Mouse (Mus musculus): ENCODE measurements at regions not wholly inside any gene's neighbourhood (a gene's known extent, or its start where the extent isn't known, plus 50 kb on each side); places are given as distances from the start of the nearest gene placed in this dataset.

DNA sequence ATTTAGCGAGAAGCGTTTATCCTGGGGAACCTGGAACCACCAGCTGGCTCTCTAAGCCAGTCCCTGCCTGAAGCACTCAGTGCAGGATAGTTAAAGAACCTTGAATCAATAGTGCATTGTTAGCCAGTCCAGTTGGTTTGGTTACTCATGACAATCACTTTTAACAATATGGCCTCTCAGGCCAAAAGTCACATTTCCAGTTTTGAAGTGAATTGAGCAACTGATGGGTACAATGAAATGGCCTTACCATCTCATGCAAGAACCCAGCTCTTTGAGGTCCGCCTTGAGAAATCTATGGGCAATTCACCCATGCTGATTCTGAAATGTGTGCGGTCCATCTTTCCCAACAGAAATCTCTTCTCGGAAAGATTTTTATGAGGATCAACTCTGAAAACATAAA is 77.0 kb upstream of the Tmc1 start:
- TF ChIP-seq CTCF (IDR thresholded peaks at IDR 0.05; ENCODE audit: low read depth), result no peak
- TF ChIP-seq EP300 (IDR thresholded peaks at IDR 0.05; ENCODE audit: low read depth), result no peak
